Mouse (Mus musculus) neural tube, embryonic 15.5 days (tissue): ENCODE measurements at regions not wholly inside any gene's neighbourhood (a gene's known extent, or its start where the extent isn't known, plus 50 kb on each side); places are given as distances from the start of the nearest gene placed in this dataset.

ENCODE experiments used
- ATAC-seq: fragments of 200-750 bp; cut with Nextera tagmentation; 2 replicates; pipeline ENCODE4 v1.8.0; 2017; ENCODE audit warnings: mild to moderate bottlenecking, moderate TSS enrichment, moderate library complexity; ENCODE audit not compliant: low FRiP score
- H3K27ac ChIP-seq: fragments of 300-500 bp; sonication (generic); replicated peaks from 2 replicates; pipeline ENCODE4 v1.5.1; 2015; ENCODE audit warnings: mild to moderate bottlenecking, inconsistent platforms
- H3K27me3 ChIP-seq: fragments of 300-500 bp; sonication (generic); replicated peaks from 2 replicates; pipeline ENCODE4 v1.6.1; 2015; ENCODE audit warnings: inconsistent platforms
- H3K36me3 ChIP-seq: fragments of 300-500 bp; sonication (generic); 2 replicates; pipeline ENCODE4 v1.6.1; 2015; ENCODE audit warnings: inconsistent platforms
- H3K4me1 ChIP-seq: fragments of 300-500 bp; sonication (generic); 2 replicates; pipeline ENCODE4 v1.6.1; 2015; ENCODE audit warnings: inconsistent platforms
- H3K4me2 ChIP-seq: fragments of 300-500 bp; sonication (generic); 2 replicates; pipeline ENCODE4 v1.6.1; 2015; ENCODE audit warnings: inconsistent platforms, mild to moderate bottlenecking, moderate library complexity
- H3K4me3 ChIP-seq: fragments of 300-500 bp; sonication (generic); replicated peaks from 2 replicates; pipeline ENCODE4 v1.5.1; 2015; ENCODE audit warnings: mild to moderate bottlenecking, inconsistent platforms
- H3K9ac ChIP-seq: fragments of 300-500 bp; sonication (generic); replicated peaks from 2 replicates; pipeline ENCODE4 v1.6.1; 2015; ENCODE audit warnings: mild to moderate bottlenecking, inconsistent platforms
- H3K9me3 ChIP-seq: fragments of 300-500 bp; sonication (generic); replicated peaks from 2 replicates; pipeline ENCODE4 v1.6.1; 2016; ENCODE audit warnings: inconsistent platforms
- WGBS: fragments of 180-500 bp; shearing (Covaris S2); methylation state at CpG from one replicate; pipeline ENCODE4 v1.1.7; 2015; ENCODE audit warnings: mixed read lengths; 5-methylcytosine and 5-hydroxymethylcytosine counted together

- 73% methylated on average over 4 of the region's 4 CpGs for WGBS
- Histone ChIP-seq H3K9ac (no peak overlapping the region), H3K4me3 (no peak overlapping the region), H3K4me1 (no peaks in the 10 kb centered on the region), H3K36me3 (no peaks in the 10 kb centered on the region), H3K27me3 (no peaks in the 10 kb centered on the region), H3K4me2 (no peak overlapping the region), H3K27ac (no peak overlapping the region), H3K9me3 (no peaks in the 10 kb centered on the region)
- peak; percentile 81 for ATAC-seq
Observed at GRCm38 (mm10) chr3:43783000-43783588, 1595.1 kb upstream of the Pcdh10 start.

- no peaks in the 10 kb centered on the region for H3K4me1 ChIP-seq
- H3K9ac ChIP-seq: no peak overlapping the region
- no peaks in the 10 kb centered on the region for H3K27me3 ChIP-seq
- ATAC-seq: no peak
- no peaks in the 10 kb centered on the region for H3K36me3 ChIP-seq
- H3K4me2 ChIP-seq: no peak overlapping the region
- H3K4me3 ChIP-seq: no peak overlapping the region
- WGBS: 87% methylated on average over 2 of the region's 2 CpGs
- H3K9me3 ChIP-seq: no peaks in the 10 kb centered on the region
- no peak overlapping the region for H3K27ac ChIP-seq
Observed at GRCm38 (mm10) chr3:43784170-43784569, 1594.0 kb upstream of the Pcdh10 start.
